Mouse (Mus musculus) brain, embryonic 14.5 days (tissue): ENCODE data around the gene Cmpk1.
"Not testable (repeated sequence)": the region's sequence is repeated elsewhere in the genome, so short reads cannot be mapped to it uniquely, and the experiment has no call there.

ENCODE experiments used
- CTCF ChIP-seq: fragments of 200-500 bp; IDR thresholded peaks from 2 replicates; pipeline ENCODE4 v1.5.1; 2012; ENCODE audit warnings: inconsistent platforms, mild to moderate bottlenecking, moderate library complexity, borderline replicate concordance; ENCODE audit not compliant: insufficient read depth, insufficient read length; ENCODE audit errors: extremely low read depth
- POLR2A ChIP-seq: fragments of 200-500 bp; IDR thresholded peaks from 2 replicates; pipeline ENCODE4 v1.6.1; 2012; ENCODE audit warnings: mild to moderate bottlenecking, inconsistent platforms, borderline replicate concordance; ENCODE audit not compliant: poor library complexity, insufficient read depth, insufficient read length, severe bottlenecking; ENCODE audit errors: extremely low read depth

DNA sequence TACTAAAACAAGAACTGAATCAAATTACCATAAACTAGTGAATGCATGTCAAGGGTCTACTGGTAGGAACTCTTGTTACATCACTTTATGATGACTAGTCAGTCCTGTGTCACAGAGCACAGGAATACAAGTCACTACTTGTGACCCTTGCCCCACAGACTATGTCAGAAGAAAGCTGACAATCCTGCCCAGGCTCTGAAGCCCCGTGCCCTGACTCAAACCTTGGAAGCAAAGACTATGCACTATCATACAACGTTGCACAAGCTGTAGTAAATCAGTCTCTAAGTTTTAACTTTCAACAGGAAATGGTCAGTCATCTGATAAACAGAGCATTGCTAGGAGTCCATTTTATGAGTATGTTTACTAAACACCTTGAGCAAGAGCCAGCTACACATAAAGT is 26.2 kb downstream of the Cmpk1 start:
- TF ChIP-seq POLR2A, CTCF: not testable (repeated sequence)
